In genomic region chr19:10855422-10855821, GRCm38 (mm10) we compare ENCODE assay signal across 20 mouse cellular contexts. TPM values are rescaled to one million over a fixed set of nuclear protein-coding genes. Genes with fewer than 3 reads are reported as not detected.
"Had no signal": no experiment of that assay in that cellular context is flagged by ENCODE, and none has a peak within 500 bp of the region (broad histone marks: within the 10 kb centered on the region; RNA-seq: fewer than 3 reads in every experiment).

No protein-coding gene starts in this region.

- H3K4me3 ChIP-seq: lung, embryonic 15.5 days; midbrain, embryonic 10.5 days; midbrain, embryonic 13.5 days; midbrain, embryonic 15.5 days; myocyte; neural tube, embryonic 13.5 days; neural tube, embryonic 15.5 days had no signal

- H3K4me2 ChIP-seq: lung, embryonic 15.5 days; midbrain, embryonic 13.5 days; midbrain, embryonic 15.5 days; neural tube, embryonic 13.5 days; neural tube, embryonic 15.5 days had no signal

- H3K27ac ChIP-seq: lung, embryonic 15.5 days; midbrain, embryonic 10.5 days; midbrain, embryonic 13.5 days; midbrain, embryonic 15.5 days; neural tube, embryonic 13.5 days; neural tube, embryonic 15.5 days had no signal

- H3K9me3 ChIP-seq: lung, embryonic 15.5 days; midbrain, embryonic 10.5 days; midbrain, embryonic 13.5 days; midbrain, embryonic 15.5 days; neural tube, embryonic 13.5 days; neural tube, embryonic 15.5 days had no signal

- H3K27me3 ChIP-seq: lung, embryonic 15.5 days; midbrain, embryonic 13.5 days; midbrain, embryonic 15.5 days; neural tube, embryonic 13.5 days; neural tube, embryonic 15.5 days had no signal

- ATAC-seq: liver, postnatal 0 days; lung, postnatal 0 days had no signal

- H3K9ac ChIP-seq: liver, postnatal 0 days; lung, embryonic 15.5 days; midbrain, embryonic 13.5 days; midbrain, embryonic 15.5 days; neural tube, embryonic 13.5 days; neural tube, embryonic 15.5 days had no signal

- DNase-seq: liver, postnatal 0 days; lung, adult 2 months; lung, postnatal 14 days; lung, postnatal 36 days; right cerebral cortex, adult 18-20 months; right cerebral cortex, postnatal 25 days; right cerebral cortex, postnatal 4 days; spleen, adult 18-20 months; thymus, adult 18-20 months; thymus, postnatal 14 days; thymus, postnatal 36 days had no signal

- H3K4me1 ChIP-seq: lung, embryonic 15.5 days; midbrain, embryonic 13.5 days; midbrain, embryonic 15.5 days; neural tube, embryonic 13.5 days; neural tube, embryonic 15.5 days had no signal

RNA-seq across cellular contexts. Expression of gene Cd6, which starts 25.6 kb away (rescaled TPM):
- polyA plus RNA-seq: lung, postnatal 0 days; midbrain, embryonic 10.5 days; midbrain, embryonic 13.5 days; myocyte; neural tube, embryonic 11.5 days; neural tube, embryonic 13.5 days; neural tube, embryonic 15.5 days had no signal
